Mouse (Mus musculus) stomach, embryonic 16.5 days (tissue): ENCODE results near the gene Pde4d. TPM values are rescaled to one million over a fixed set of nuclear protein-coding genes. Genes with fewer than 3 reads are reported as not detected.

ENCODE experiments used
- ATAC-seq: fragments of 200-750 bp; cut with Nextera tagmentation; 2 replicates; pipeline ENCODE4 v1.8.0; 2017; ENCODE audit warnings: moderate number of reproducible peaks, moderate TSS enrichment; ENCODE audit not compliant: insufficient read depth, low FRiP score
- H3K27ac ChIP-seq: fragments of 300-500 bp; sonication (generic); 2 replicates; pipeline ENCODE4 v1.5.1; 2014; ENCODE audit warnings: low read length
- H3K27me3 ChIP-seq: fragments of 300-500 bp; sonication (generic); 2 replicates; pipeline ENCODE4 v1.6.1; 2014; ENCODE audit warnings: low read length, control low read depth, mixed read lengths; ENCODE audit not compliant: control insufficient read depth, insufficient read depth
- H3K36me3 ChIP-seq: fragments of 300-500 bp; sonication (generic); 2 replicates; pipeline ENCODE4 v1.6.1; 2014; ENCODE audit warnings: low read length; ENCODE audit not compliant: control insufficient read depth, insufficient read depth
- H3K4me1 ChIP-seq: fragments of 300-500 bp; sonication (generic); 2 replicates; pipeline ENCODE4 v1.6.1; 2014; ENCODE audit warnings: low read length, control low read depth, mixed read lengths; ENCODE audit not compliant: control insufficient read depth, insufficient read depth
- H3K4me2 ChIP-seq: fragments of 300-500 bp; sonication (generic); 2 replicates; pipeline ENCODE4 v1.6.1; 2014; ENCODE audit warnings: low read depth, low read length, mixed read lengths
- H3K4me3 ChIP-seq: fragments of 300-500 bp; sonication (generic); replicated peaks from 2 replicates; pipeline ENCODE4 v1.5.1; 2014; ENCODE audit warnings: mild to moderate bottlenecking, low read length
- H3K9ac ChIP-seq: fragments of 300-500 bp; sonication (generic); 2 replicates; pipeline ENCODE4 v1.6.1; 2014; ENCODE audit warnings: low read length
- H3K9me3 ChIP-seq: fragments of 300-500 bp; sonication (generic); replicated peaks from 2 replicates; pipeline ENCODE4 v1.6.1; 2016; ENCODE audit warnings: low read length, control low read depth; ENCODE audit not compliant: control insufficient read depth
- WGBS: fragments of 180-500 bp; shearing (Covaris S2); extraction: QIAGEN DNeasy Blood & Tissue Kit; methylation state at CpG from one replicate; pipeline ENCODE4 v1.1.7; 2014; 5-methylcytosine and 5-hydroxymethylcytosine counted together
- polyA plus RNA-seq: library from polyadenylated mRNA; unstranded; fragments of >200 nt; fragmentation: Nextera tagmentation; extraction: Ambion mirVana; gene quantifications from 2 replicates; pipeline ENCODE4 v1.2.1, GENCODE M21; 2015

Pde4d gene
- polyA plus RNA-seq, 1 experiment from 2014 or later = 22.1 TPM

DNA sequence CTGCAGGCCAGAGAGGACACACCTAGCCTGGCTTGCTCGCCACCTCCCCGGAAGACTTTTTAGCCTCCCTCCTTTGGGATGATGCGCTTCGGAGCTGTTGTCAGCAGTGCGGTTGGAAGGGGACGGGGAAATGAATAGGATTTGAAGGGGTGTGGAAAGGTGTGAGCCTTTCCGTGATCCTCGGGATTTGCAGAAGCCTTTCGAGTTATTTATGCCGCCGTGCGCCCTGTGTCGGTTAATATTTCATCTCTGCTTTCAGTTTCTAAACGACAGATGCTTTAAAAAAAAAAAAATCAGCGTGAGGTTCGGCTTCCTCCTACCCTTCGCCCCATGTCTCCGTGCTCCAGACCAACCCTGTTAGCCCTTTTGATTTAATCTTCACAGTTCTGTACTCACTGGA lies 1096.6 kb downstream of the Pde4d start:
- H3K4me2 ChIP-seq = peak overlapping the region; percentile 13; the same call in 1 of the 2 replicates
- H3K4me3 ChIP-seq = no peak overlapping the region
- no peaks in the 10 kb centered on the region for H3K4me1 ChIP-seq
- no peak overlapping the region for H3K27ac ChIP-seq
- H3K9me3 ChIP-seq = no peaks in the 10 kb centered on the region
- no peaks in the 10 kb centered on the region for H3K36me3 ChIP-seq
- 56% methylated on average over 18 of the region's 18 CpGs for WGBS
- no peaks in the 10 kb centered on the region for H3K27me3 ChIP-seq
- ATAC-seq = no peak
- H3K9ac ChIP-seq = no peak overlapping the region

DNA sequence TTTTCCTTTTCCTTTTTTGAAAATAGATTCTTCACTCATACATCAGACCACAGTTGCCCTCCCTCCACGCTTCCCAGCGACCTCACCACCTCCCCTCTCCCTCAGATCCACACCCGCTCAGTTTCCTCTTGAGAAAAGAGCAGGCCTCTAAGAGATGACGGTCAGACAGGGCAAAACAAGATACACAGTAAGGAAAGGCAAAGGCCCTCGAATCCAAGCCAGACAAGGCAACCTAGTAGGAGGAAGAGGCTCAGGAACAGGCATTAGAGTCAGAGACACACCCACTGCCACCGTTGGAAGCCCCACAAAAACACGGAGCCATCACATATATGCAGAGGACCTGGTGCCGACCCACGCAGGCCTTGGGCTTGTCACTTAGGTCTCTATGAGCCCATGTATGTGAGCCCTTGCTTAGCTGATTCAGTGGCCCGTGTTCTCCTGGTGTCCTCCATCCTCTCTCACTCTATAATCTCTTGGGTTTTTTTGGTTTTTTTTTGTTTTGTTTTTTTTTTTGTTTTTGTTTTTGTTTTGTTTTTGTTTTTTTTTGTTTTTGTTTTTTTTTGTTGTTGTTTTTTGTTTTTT lies 1097.3 kb downstream of the Pde4d start:
- H3K9ac ChIP-seq = no peak overlapping the region
- WGBS = 80% methylated on average over 10 of the region's 10 CpGs
- H3K27ac ChIP-seq = no peak overlapping the region
- no peaks in the 10 kb centered on the region for H3K27me3 ChIP-seq
- H3K36me3 ChIP-seq = no peaks in the 10 kb centered on the region
- H3K4me1 ChIP-seq = no peaks in the 10 kb centered on the region
- H3K4me2 ChIP-seq = no peak overlapping the region
- no peaks in the 10 kb centered on the region for H3K9me3 ChIP-seq
- H3K4me3 ChIP-seq = no peak overlapping the region
- 0 out of 2 replicates have a peak, but pooled peaks have one; percentile 13 for ATAC-seq

DNA sequence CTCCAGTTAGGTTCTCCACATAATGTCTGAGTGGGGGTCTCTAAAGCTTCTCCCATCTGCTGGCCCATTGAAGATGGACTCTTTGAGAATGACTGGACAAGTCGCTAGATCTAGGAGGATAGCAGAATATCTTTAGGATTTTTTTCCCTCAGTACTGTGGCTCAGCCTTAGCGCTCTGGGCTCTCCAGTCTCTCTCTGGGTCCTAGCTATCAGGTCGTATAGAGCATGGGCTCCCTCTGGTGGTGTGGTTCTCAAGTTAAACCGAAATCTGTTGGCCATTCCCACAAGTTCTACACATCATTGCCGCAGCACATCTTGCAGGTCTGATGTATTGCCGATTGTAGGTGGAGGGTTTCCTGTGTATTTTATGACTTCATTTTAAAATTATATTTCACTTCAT lies 1098.0 kb downstream of the Pde4d start:
- H3K9me3 ChIP-seq = no peaks in the 10 kb centered on the region
- H3K4me2 ChIP-seq = no peak overlapping the region
- H3K9ac ChIP-seq = no peak overlapping the region
- WGBS = 25% methylated on average over 6 of the region's 6 CpGs
- H3K36me3 ChIP-seq = no peaks in the 10 kb centered on the region
- H3K27me3 ChIP-seq = no peaks in the 10 kb centered on the region
- no peak overlapping the region for H3K4me3 ChIP-seq
- no peak overlapping the region for H3K27ac ChIP-seq
- ATAC-seq = peak; percentile 69
- no peaks in the 10 kb centered on the region for H3K4me1 ChIP-seq

DNA sequence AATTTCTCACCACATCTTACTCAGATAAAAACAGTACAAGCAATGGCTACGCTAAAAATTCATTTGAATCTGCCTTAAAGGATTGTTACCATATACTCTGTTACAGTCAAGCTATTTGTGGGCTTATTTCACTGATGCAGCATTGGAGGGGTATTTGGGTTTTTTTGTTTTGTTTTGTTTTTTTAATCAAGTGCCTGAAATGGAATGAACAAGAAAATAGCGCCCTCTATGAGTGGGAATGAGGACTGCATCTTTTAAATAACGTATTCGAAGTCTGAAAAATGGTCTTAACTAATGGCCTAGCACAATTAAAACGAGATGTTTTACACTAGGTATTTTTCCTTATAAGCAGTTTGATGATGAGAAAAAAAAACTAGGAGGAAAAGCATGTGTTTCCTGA lies 1098.5 kb downstream of the Pde4d start:
- H3K4me2 ChIP-seq = no peak overlapping the region
- no peaks in the 10 kb centered on the region for H3K27me3 ChIP-seq
- no peaks in the 10 kb centered on the region for H3K4me1 ChIP-seq
- no peak for ATAC-seq
- 69% methylated on average over 5 of the region's 5 CpGs for WGBS
- H3K36me3 ChIP-seq = no peaks in the 10 kb centered on the region
- no peak overlapping the region for H3K27ac ChIP-seq
- H3K9me3 ChIP-seq = no peaks in the 10 kb centered on the region
- no peak overlapping the region for H3K9ac ChIP-seq
- H3K4me3 ChIP-seq = no peak overlapping the region

DNA sequence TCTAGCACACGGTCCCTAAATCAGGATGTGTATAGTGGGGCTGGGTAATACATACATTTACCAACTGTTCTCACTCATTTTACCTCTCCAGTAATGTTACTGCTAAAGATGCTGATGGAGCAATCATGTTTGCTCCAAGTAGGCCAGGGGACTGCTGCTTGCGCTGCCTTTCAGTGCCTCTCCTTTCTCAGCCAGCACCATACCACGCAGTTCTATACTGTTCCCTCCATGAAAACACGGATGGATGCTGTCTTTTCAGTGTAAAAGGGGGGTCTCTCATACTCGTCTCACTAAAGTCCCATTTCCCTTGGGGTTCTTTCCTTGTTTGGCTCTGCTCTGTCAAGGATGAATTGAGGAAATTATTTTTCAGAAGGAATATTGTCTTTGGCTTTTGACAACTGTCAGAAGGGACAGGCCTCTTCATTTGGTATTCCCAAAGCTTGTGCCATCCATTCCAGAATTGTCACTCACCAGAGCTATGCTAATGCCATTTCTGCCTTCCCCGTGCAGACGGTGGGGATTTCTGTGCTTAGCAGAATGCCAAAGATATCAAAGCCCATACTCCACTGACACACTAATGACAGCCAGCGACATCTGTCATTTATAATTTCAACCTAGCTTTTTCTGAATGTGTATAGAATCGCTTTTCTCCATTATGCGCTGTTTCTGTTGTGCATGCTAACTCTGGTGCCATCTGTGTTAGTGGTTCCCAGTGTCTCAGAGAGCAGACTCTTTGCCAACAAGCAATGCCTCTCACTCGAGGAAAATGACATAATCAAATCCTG lies 1099.2 kb downstream of the Pde4d start:
- Histone ChIP-seq H3K9ac (no peak overlapping the region), H3K4me1 (no peaks in the 10 kb centered on the region), H3K27ac (no peak overlapping the region), H3K9me3 (no peaks in the 10 kb centered on the region), H3K36me3 (no peaks in the 10 kb centered on the region), H3K4me3 (no peak overlapping the region), H3K27me3 (no peaks in the 10 kb centered on the region), H3K4me2 (no peak overlapping the region)
- no peak for ATAC-seq
- 79% methylated on average over 11 of the region's 11 CpGs for WGBS

DNA sequence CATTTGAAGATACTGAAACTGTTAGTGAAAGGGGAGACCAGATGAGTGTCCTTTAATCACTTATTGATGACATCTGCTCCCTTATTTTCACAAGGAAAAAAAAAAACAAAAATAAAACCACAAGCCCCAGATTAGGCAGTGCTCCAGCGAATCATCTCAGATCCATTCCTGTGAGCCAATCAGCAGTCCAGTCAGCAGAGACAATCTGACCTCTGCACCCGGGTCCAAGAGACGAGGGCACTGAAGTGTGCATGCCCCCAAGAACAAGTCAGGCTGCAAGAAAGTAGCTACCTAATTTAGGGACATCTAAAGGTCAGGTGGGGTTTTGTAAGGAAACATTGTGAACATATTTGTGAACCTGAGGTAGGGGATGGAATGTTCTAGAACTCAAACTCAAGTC lies 1102.1 kb downstream of the Pde4d start:
- Histone ChIP-seq H3K4me1 (no peaks in the 10 kb centered on the region), H3K27ac (no peak overlapping the region), H3K4me3 (no peak overlapping the region), H3K36me3 (no peaks in the 10 kb centered on the region), H3K9ac (no peak overlapping the region), H3K9me3 (no peaks in the 10 kb centered on the region), H3K27me3 (no peaks in the 10 kb centered on the region), H3K4me2 (no peak overlapping the region)
- 75% methylated on average over 3 of the region's 3 CpGs for WGBS
- no peak for ATAC-seq

DNA sequence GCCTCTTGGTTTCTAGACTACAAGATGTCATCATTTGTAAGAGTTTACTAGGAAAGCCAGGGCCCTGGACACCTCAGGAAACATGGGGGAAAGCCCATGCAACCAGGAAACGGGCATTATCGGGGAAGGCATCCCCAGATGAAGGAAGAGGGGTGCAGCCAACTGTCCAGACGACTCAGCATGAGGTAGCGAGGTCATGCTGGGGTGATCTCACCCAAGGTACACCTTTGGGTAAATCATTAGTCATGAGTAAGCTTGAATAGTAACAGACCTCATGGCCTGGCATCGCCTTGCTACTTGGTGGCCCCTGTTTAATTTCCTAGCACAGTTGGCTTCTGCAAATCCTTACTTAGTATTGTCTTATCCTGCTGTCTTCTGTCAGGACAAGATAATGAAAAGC lies 1105.8 kb downstream of the Pde4d start:
- Histone ChIP-seq H3K9ac (no peak overlapping the region), H3K4me3 (no peak overlapping the region), H3K4me2 (no peak overlapping the region), H3K27ac (no peak overlapping the region), H3K27me3 (no peaks in the 10 kb centered on the region), H3K4me1 (no peaks in the 10 kb centered on the region), H3K36me3 (no peaks in the 10 kb centered on the region), H3K9me3 (no peaks in the 10 kb centered on the region)
- ATAC-seq = no peak
- WGBS = 70% methylated on average over 5 of the region's 5 CpGs

DNA sequence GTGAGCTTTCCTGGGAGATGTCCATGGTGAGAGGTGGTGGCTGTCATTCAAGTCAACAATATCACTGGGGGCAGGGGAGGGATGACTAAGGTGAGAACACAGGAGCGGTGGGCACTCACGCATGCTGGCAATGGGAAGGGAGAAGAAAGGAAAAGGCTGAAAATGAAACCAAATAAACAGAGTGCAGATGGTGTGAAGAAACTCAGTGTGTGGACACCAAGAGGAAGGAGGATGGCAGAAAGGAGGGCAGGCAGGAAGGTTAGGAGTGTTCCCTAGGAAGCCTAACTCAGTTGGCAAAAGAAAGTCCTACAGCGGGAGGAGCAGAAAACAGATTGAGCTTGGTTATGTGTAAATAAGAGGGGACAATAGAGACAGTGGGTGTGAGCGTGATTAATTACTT lies 1107.1 kb downstream of the Pde4d start:
- WGBS = 82% methylated on average over 4 of the region's 4 CpGs
- Histone ChIP-seq H3K4me1 (no peaks in the 10 kb centered on the region), H3K4me2 (no peak overlapping the region), H3K36me3 (no peaks in the 10 kb centered on the region), H3K9me3 (no peaks in the 10 kb centered on the region), H3K9ac (no peak overlapping the region), H3K27ac (no peak overlapping the region), H3K27me3 (no peaks in the 10 kb centered on the region), H3K4me3 (no peak overlapping the region)
- ATAC-seq = no peak

DNA sequence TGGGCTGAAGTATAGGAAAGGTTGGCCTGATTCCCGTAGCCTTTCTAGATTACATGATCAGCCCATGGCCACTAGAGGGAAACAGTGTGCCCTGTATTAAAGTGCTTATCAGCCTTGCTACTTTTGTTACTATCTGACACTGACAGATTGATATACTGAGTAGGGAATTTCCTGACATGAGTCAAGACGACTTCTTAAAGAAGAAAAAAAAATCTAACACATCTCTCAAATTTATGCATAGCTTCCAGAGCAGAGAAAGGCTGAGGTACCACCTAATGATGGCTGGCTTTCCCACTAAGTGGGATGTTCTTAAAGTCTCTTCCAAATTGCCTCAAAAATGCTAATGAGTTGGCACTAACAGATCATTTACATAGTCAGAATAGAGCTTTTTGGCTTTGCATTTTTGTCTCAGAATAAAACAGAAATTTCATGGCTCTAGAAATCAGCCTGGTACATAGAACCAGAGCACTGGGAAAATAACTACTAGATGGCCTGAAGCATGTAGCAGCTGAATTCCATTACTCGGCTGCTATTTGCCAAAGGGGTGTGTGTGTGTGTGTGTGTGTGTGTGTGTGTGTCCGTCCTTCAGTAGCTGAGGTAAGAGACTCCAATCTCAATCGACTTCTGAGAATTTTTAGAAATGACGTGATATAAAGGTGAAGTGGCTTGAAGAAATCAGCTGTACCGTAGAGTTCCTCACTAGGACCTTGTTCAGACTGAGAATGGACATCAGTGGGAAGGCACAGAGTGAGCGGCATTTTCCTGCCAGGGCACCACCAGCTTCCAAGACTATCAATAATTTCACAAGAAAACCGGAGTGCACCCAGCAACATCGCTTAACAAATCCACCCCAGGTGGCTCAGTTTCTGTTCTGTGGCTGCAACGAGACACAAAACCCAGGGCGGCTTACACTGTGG lies 1108.9 kb downstream of the Pde4d start:
- H3K4me1 ChIP-seq = no peaks in the 10 kb centered on the region
- no peak overlapping the region for H3K27ac ChIP-seq
- no peak overlapping the region for H3K9ac ChIP-seq
- H3K4me3 ChIP-seq = no peak overlapping the region
- no peaks in the 10 kb centered on the region for H3K27me3 ChIP-seq
- H3K4me2 ChIP-seq = no peak overlapping the region
- no peaks in the 10 kb centered on the region for H3K9me3 ChIP-seq
- WGBS = 69% methylated on average over 12 of the region's 12 CpGs
- H3K36me3 ChIP-seq = no peaks in the 10 kb centered on the region
- ATAC-seq = no peak
